Mouse (Mus musculus): ENCODE measurements around the gene Iqch. TPM values are rescaled to one million over a fixed set of nuclear protein-coding genes. Genes with fewer than 3 reads are reported as not detected.

Iqch gene
- polyA plus RNA-seq, 1 experiment, result not detected

GRCm38 (mm10) chr9:63501516-63501915 lies 100.8 kb downstream of the Iqch start:
- Histone ChIP-seq H3K27me3 (ENCODE audit: control insufficient read depth, insufficient read depth, low read length) (no peaks in the 10 kb centered on the region), H3K27ac (ENCODE audit: insufficient read depth, low read length) (no peak overlapping the region), H3K4me3 (replicated peaks; ENCODE audit: insufficient read depth, low read depth, low read length) (no peak overlapping the region), H3K4me1 (ENCODE audit: control insufficient read depth, insufficient read depth, low read length) (no peaks in the 10 kb centered on the region)
- DNase-seq, result no peak
- 100% methylated on average over 1 of the region's 1 CpGs for WGBS
- TF ChIP-seq POLR2A (IDR thresholded peaks at IDR 0.05; ENCODE audit: borderline replicate concordance, insufficient read depth, low read length) (no peak), CTCF (IDR thresholded peaks at IDR 0.05; ENCODE audit: borderline replicate concordance, insufficient read depth, low read depth, low read length) (no peak)

GRCm38 (mm10) chr9:63499912-63500311 lies 102.4 kb downstream of the Iqch start:
- TF ChIP-seq CTCF (IDR thresholded peaks at IDR 0.05; ENCODE audit: borderline replicate concordance, insufficient read depth, low read depth, low read length), result no peak
- no peak for TF ChIP-seq POLR2A (IDR thresholded peaks at IDR 0.05; ENCODE audit: borderline replicate concordance, insufficient read depth, low read length)
- H3K4me3 ChIP-seq (replicated peaks; ENCODE audit: insufficient read depth, low read depth, low read length), result no peak overlapping the region
- no peaks in the 10 kb centered on the region for H3K27me3 ChIP-seq (ENCODE audit: control insufficient read depth, insufficient read depth, low read length)
- no peak for DNase-seq
- no peak overlapping the region for H3K27ac ChIP-seq (ENCODE audit: insufficient read depth, low read length)
- WGBS, result 92% methylated on average over 8 of the region's 8 CpGs
- no peaks in the 10 kb centered on the region for H3K4me1 ChIP-seq (ENCODE audit: control insufficient read depth, insufficient read depth, low read length)

- WGBS, result 89% methylated on average over 2 of the region's 2 CpGs
- Histone ChIP-seq H3K4me3 (replicated peaks; ENCODE audit: insufficient read depth, low read depth, low read length) (no peak overlapping the region), H3K4me1 (ENCODE audit: control insufficient read depth, insufficient read depth, low read length) (no peaks in the 10 kb centered on the region), H3K27me3 (ENCODE audit: control insufficient read depth, insufficient read depth, low read length) (no peaks in the 10 kb centered on the region), H3K27ac (ENCODE audit: insufficient read depth, low read length) (no peak overlapping the region)
- no peak for DNase-seq
- TF ChIP-seq POLR2A (IDR thresholded peaks at IDR 0.05; ENCODE audit: borderline replicate concordance, insufficient read depth, low read length) (no peak), CTCF (IDR thresholded peaks at IDR 0.05; ENCODE audit: borderline replicate concordance, insufficient read depth, low read depth, low read length) (no peak)
These were observed 106.5 kb downstream of the Iqch start for GRCm38 (mm10) chr9:63495786-63496185.

- DNase-seq, result no peak
- no peak for TF ChIP-seq CTCF (IDR thresholded peaks at IDR 0.05; ENCODE audit: borderline replicate concordance, insufficient read depth, low read depth, low read length)
- no peak for TF ChIP-seq POLR2A (IDR thresholded peaks at IDR 0.05; ENCODE audit: borderline replicate concordance, insufficient read depth, low read length)
- H3K4me3 ChIP-seq (replicated peaks; ENCODE audit: insufficient read depth, low read depth, low read length), result no peak overlapping the region
- no peaks in the 10 kb centered on the region for H3K27me3 ChIP-seq (ENCODE audit: control insufficient read depth, insufficient read depth, low read length)
- no peaks in the 10 kb centered on the region for H3K4me1 ChIP-seq (ENCODE audit: control insufficient read depth, insufficient read depth, low read length)
- WGBS, result 93% methylated on average over 4 of the region's 4 CpGs
- H3K27ac ChIP-seq (ENCODE audit: insufficient read depth, low read length), result no peak overlapping the region
These were observed 108.5 kb downstream of the Iqch start for GRCm38 (mm10) chr9:63493746-63494145.

- H3K4me3 ChIP-seq (replicated peaks; ENCODE audit: insufficient read depth, low read depth, low read length), result no peak overlapping the region
- no peak overlapping the region for H3K27ac ChIP-seq (ENCODE audit: insufficient read depth, low read length)
- TF ChIP-seq CTCF (IDR thresholded peaks at IDR 0.05; ENCODE audit: borderline replicate concordance, insufficient read depth, low read depth, low read length), result no peak
- TF ChIP-seq POLR2A (IDR thresholded peaks at IDR 0.05; ENCODE audit: borderline replicate concordance, insufficient read depth, low read length), result no peak
- WGBS, result 73% methylated on average over 9 of the region's 9 CpGs
- no peaks in the 10 kb centered on the region for H3K4me1 ChIP-seq (ENCODE audit: control insufficient read depth, insufficient read depth, low read length)
- H3K27me3 ChIP-seq (ENCODE audit: control insufficient read depth, insufficient read depth, low read length), result no peaks in the 10 kb centered on the region
- DNase-seq, result no peak
These were observed 110.0 kb downstream of the Iqch start for GRCm38 (mm10) chr9:63492291-63492690.

GRCm38 (mm10) chr9:63490521-63491307 lies 111.6 kb downstream of the Iqch start:
- no peak for DNase-seq

GRCm38 (mm10) chr9:63489156-63489555 lies 113.1 kb downstream of the Iqch start:
- no peak overlapping the region for H3K4me3 ChIP-seq (replicated peaks; ENCODE audit: insufficient read depth, low read depth, low read length)
- no peaks in the 10 kb centered on the region for H3K4me1 ChIP-seq (ENCODE audit: control insufficient read depth, insufficient read depth, low read length)
- H3K27me3 ChIP-seq (ENCODE audit: control insufficient read depth, insufficient read depth, low read length), result no peaks in the 10 kb centered on the region
- TF ChIP-seq POLR2A (IDR thresholded peaks at IDR 0.05; ENCODE audit: borderline replicate concordance, insufficient read depth, low read length) (no peak), CTCF (IDR thresholded peaks at IDR 0.05; ENCODE audit: borderline replicate concordance, insufficient read depth, low read depth, low read length) (no peak)
- H3K27ac ChIP-seq (ENCODE audit: insufficient read depth, low read length), result no peak overlapping the region
- no peak for DNase-seq
- 91% methylated on average over 6 of the region's 6 CpGs for WGBS

More at GRCm38 (mm10) chr9:63490521-63491307, 111.6 kb downstream of the Iqch start:
- Histone ChIP-seq H3K27me3 (ENCODE audit: control insufficient read depth, insufficient read depth, low read length) (no peaks in the 10 kb centered on the region), H3K27ac (ENCODE audit: insufficient read depth, low read length) (no peak overlapping the region), H3K4me3 (replicated peaks; ENCODE audit: insufficient read depth, low read depth, low read length) (no peak overlapping the region), H3K4me1 (ENCODE audit: control insufficient read depth, insufficient read depth, low read length) (no peaks in the 10 kb centered on the region)
- TF ChIP-seq CTCF (IDR thresholded peaks at IDR 0.05; ENCODE audit: borderline replicate concordance, insufficient read depth, low read depth, low read length) (no peak), POLR2A (IDR thresholded peaks at IDR 0.05; ENCODE audit: borderline replicate concordance, insufficient read depth, low read length) (no peak)
- 36% methylated on average over 12 of the region's 12 CpGs for WGBS

- DNase-seq, result no peak
- WGBS, result 86% methylated on average over 3 of the region's 3 CpGs
- H3K27ac ChIP-seq (ENCODE audit: insufficient read depth, low read length), result no peak overlapping the region
- H3K4me3 ChIP-seq (replicated peaks; ENCODE audit: insufficient read depth, low read depth, low read length), result no peak overlapping the region
- TF ChIP-seq POLR2A (IDR thresholded peaks at IDR 0.05; ENCODE audit: borderline replicate concordance, insufficient read depth, low read length) (no peak), CTCF (IDR thresholded peaks at IDR 0.05; ENCODE audit: borderline replicate concordance, insufficient read depth, low read depth, low read length) (no peak)
- H3K27me3 ChIP-seq (ENCODE audit: control insufficient read depth, insufficient read depth, low read length), result no peaks in the 10 kb centered on the region; the same call in 1 of the 2 replicates
- H3K4me1 ChIP-seq (ENCODE audit: control insufficient read depth, insufficient read depth, low read length), result no peaks in the 10 kb centered on the region
These were observed 136.7 kb downstream of the Iqch start for GRCm38 (mm10) chr9:63465561-63465960.
